Mouse (Mus musculus): Measurements from ENCODE around the gene Pigb. TPM values are rescaled to one million over a fixed set of nuclear protein-coding genes. Genes with fewer than 3 reads are reported as not detected.

The Pigb gene
- polyA plus RNA-seq, 1 experiment: 0.05 TPM

GRCm38 (mm10) chr9:73005106-73005505 lies 35.1 kb downstream of the Pigb start:
- Histone ChIP-seq H3K27me3 (ENCODE audit: control insufficient read depth) (no peaks in the 10 kb centered on the region), H3K4me1 (ENCODE audit: control insufficient read depth) (no peaks in the 10 kb centered on the region), H3K4me3 (replicated peaks) (no peak overlapping the region), H3K9me3 (ENCODE audit: control insufficient read depth, low read length) (no peaks in the 10 kb centered on the region), H3K36me3 (ENCODE audit: control insufficient read depth) (peaks cover 9% of the 10 kb centered on the region)
- no peak for TF ChIP-seq TAL1 (IDR thresholded peaks at IDR 0.05; ENCODE audit: low read length)
- no peak for TF ChIP-seq GATA1 (IDR thresholded peaks at IDR 0.05; ENCODE audit: low read length)

DNA sequence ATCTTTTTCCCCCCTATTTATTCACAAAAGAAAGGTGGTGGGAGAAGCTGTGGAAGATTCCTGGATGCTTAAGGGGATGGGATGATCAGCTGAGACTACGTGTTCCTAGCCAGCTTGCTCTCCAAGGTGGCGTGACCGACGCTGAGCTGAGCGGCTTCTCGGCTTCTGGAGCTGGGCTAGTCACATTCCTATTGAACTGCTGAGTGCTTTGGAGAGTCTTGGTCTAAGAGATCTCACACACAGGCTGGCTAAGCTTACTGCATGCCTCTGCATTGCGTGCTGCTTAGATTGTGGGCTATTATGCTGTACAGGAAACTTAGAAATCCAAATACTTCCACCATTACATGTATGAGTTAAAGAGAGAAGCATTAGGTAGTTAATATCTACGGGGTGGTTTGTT lies 36.1 kb downstream of the Pigb start:
- Histone ChIP-seq H3K4me1 (ENCODE audit: control insufficient read depth) (no peaks in the 10 kb centered on the region), H3K4me3 (replicated peaks) (no peak overlapping the region), H3K27me3 (ENCODE audit: control insufficient read depth) (no peaks in the 10 kb centered on the region), H3K9me3 (ENCODE audit: control insufficient read depth, low read length) (no peaks in the 10 kb centered on the region), H3K36me3 (ENCODE audit: control insufficient read depth) (peaks cover 7% of the 10 kb centered on the region)
- no peak for TF ChIP-seq GATA1 (IDR thresholded peaks at IDR 0.05; ENCODE audit: low read length)
- no peak for TF ChIP-seq TAL1 (IDR thresholded peaks at IDR 0.05; ENCODE audit: low read length)

DNA sequence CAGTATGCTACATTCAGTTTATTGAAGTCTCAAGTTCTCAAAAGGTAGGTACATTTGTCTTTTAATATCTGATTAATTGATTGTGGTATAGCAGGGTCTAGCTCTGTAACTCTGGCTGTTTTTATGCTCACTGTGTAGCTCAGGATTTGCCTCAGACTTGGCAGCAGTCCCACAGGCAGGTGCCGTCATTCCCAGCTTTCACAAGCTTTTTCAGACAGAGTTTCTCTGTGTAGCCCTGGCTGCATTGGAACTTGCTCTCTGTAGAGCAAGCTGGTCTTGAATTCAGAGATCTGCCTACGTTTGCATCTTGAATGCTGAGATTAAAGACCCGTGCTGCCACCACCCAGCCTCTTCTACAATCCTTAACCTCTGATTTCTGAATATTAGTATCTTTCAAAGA lies 38.0 kb downstream of the Pigb start:
- H3K36me3 ChIP-seq (ENCODE audit: control insufficient read depth): peaks cover 7% of the 10 kb centered on the region
- H3K4me1 ChIP-seq (ENCODE audit: control insufficient read depth): no peaks in the 10 kb centered on the region
- H3K27me3 ChIP-seq (ENCODE audit: control insufficient read depth): no peaks in the 10 kb centered on the region
- no peaks in the 10 kb centered on the region for H3K9me3 ChIP-seq (ENCODE audit: control insufficient read depth, low read length)
- H3K4me3 ChIP-seq (replicated peaks): no peak overlapping the region
- TF ChIP-seq GATA1 (IDR thresholded peaks at IDR 0.05; ENCODE audit: low read length): no peak
- TF ChIP-seq TAL1 (IDR thresholded peaks at IDR 0.05; ENCODE audit: low read length): no peak

- Histone ChIP-seq H3K4me1 (ENCODE audit: control insufficient read depth) (no peaks in the 10 kb centered on the region), H3K27me3 (ENCODE audit: control insufficient read depth) (no peaks in the 10 kb centered on the region), H3K4me3 (replicated peaks) (no peak overlapping the region), H3K36me3 (ENCODE audit: control insufficient read depth) (peaks cover 7% of the 10 kb centered on the region), H3K9me3 (ENCODE audit: control insufficient read depth, low read length) (no peaks in the 10 kb centered on the region)
- TF ChIP-seq GATA1 (IDR thresholded peaks at IDR 0.05; ENCODE audit: low read length) (no peak), TAL1 (IDR thresholded peaks at IDR 0.05; ENCODE audit: low read length) (no peak)
Observed at GRCm38 (mm10) chr9:73001314-73002011, 38.7 kb downstream of the Pigb start.

- H3K27me3 ChIP-seq (ENCODE audit: control insufficient read depth): no peaks in the 10 kb centered on the region
- TF ChIP-seq TAL1 (IDR thresholded peaks at IDR 0.05; ENCODE audit: low read length) (no peak), GATA1 (IDR thresholded peaks at IDR 0.05; ENCODE audit: low read length) (no peak)
- no peaks in the 10 kb centered on the region for H3K4me1 ChIP-seq (ENCODE audit: control insufficient read depth)
- H3K9me3 ChIP-seq (ENCODE audit: control insufficient read depth, low read length): no peaks in the 10 kb centered on the region
- H3K36me3 ChIP-seq (ENCODE audit: control insufficient read depth): peaks cover 2% of the 10 kb centered on the region
- H3K4me3 ChIP-seq (replicated peaks): no peak overlapping the region
Observed at GRCm38 (mm10) chr9:73000487-73000886, 39.7 kb downstream of the Pigb start.

DNA sequence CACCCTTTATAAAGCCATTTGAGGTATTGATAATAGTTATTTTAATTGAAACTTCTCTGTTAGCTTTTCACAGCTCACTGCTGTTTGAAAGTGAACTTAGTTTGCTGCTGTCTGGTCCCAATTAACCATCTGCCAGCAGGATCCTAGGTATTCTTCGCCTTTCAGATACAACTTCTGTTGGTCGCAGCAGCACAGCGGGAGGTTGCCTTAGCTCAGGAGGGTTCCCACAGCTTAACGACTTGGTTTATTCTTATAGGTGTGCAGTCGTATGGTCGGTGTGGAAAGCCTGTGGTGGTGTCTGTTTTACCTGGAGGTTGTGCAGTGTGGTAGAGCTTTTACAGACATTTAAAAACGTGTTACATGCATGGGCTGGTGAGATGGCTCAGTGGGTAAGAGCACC lies 43.4 kb downstream of the Pigb start:
- H3K36me3 ChIP-seq (ENCODE audit: control insufficient read depth): no peaks in the 10 kb centered on the region
- no peak overlapping the region for H3K4me3 ChIP-seq (replicated peaks)
- no peaks in the 10 kb centered on the region for H3K27me3 ChIP-seq (ENCODE audit: control insufficient read depth)
- H3K4me1 ChIP-seq (ENCODE audit: control insufficient read depth): no peaks in the 10 kb centered on the region
- TF ChIP-seq TAL1 (IDR thresholded peaks at IDR 0.05; ENCODE audit: low read length): no peak
- TF ChIP-seq GATA1 (IDR thresholded peaks at IDR 0.05; ENCODE audit: low read length): no peak
- no peaks in the 10 kb centered on the region for H3K9me3 ChIP-seq (ENCODE audit: control insufficient read depth, low read length)

DNA sequence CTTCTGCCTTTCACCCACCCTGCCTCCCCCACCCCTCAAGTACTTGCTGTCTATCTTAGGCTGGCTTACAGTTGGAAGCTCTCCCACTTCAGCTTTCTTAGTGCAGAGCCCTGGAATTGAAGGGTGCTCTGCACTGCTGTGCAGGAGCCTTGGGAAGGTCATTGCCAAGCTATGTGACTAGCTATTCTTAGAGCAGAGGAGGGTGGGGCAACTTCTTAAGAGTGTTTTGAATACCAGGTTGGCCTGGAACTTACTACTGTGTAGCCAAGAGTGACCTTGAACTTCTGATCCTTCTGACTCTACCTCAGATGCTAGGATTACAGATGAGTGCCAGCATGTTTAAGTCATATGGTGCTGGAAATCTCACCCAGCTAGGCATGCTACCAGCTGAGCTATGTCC lies 44.0 kb downstream of the Pigb start:
- TF ChIP-seq GATA1 (IDR thresholded peaks at IDR 0.05; ENCODE audit: low read length) (no peak), TAL1 (IDR thresholded peaks at IDR 0.05; ENCODE audit: low read length) (no peak)
- Histone ChIP-seq H3K4me1 (ENCODE audit: control insufficient read depth) (no peaks in the 10 kb centered on the region), H3K9me3 (ENCODE audit: control insufficient read depth, low read length) (no peaks in the 10 kb centered on the region), H3K4me3 (replicated peaks) (no peak overlapping the region), H3K36me3 (ENCODE audit: control insufficient read depth) (no peaks in the 10 kb centered on the region), H3K27me3 (ENCODE audit: control insufficient read depth) (no peaks in the 10 kb centered on the region)

GRCm38 (mm10) chr9:72992576-72992975 lies 47.6 kb downstream of the Pigb start:
- Histone ChIP-seq H3K9me3 (ENCODE audit: control insufficient read depth, low read length) (no peaks in the 10 kb centered on the region), H3K27me3 (ENCODE audit: control insufficient read depth) (no peaks in the 10 kb centered on the region), H3K4me3 (replicated peaks) (no peak overlapping the region), H3K36me3 (ENCODE audit: control insufficient read depth) (no peaks in the 10 kb centered on the region), H3K4me1 (ENCODE audit: control insufficient read depth) (no peaks in the 10 kb centered on the region)
- no peak for TF ChIP-seq GATA1 (IDR thresholded peaks at IDR 0.05; ENCODE audit: low read length)
- no peak for TF ChIP-seq TAL1 (IDR thresholded peaks at IDR 0.05; ENCODE audit: low read length)

DNA sequence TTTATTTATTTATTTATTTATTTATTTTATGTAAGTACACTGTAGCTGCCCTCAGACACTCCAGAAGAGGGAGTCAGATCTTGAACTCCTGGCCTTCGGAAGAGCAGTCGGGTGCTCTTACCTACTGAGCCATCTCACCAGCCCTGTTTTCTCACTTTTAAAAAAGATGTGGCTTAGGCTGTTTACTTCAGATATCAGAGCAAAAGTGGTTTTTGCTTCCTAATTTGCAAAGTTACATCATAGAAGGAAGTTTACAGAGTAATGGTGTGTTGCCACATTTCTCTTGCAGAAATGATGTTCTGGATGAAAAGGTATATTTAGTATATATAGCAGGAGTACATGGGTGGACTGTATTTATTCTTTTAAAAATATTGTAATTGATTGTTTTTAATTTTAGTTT lies 48.8 kb downstream of the Pigb start:
- Histone ChIP-seq H3K4me1 (ENCODE audit: control insufficient read depth) (peaks cover 4% of the 10 kb centered on the region), H3K4me3 (replicated peaks) (no peak overlapping the region)

GRCm38 (mm10) chr9:72988706-72989105 lies 51.5 kb downstream of the Pigb start:
- H3K9me3 ChIP-seq (ENCODE audit: control insufficient read depth, low read length): no peaks in the 10 kb centered on the region
- peaks cover 23% of the 10 kb centered on the region for H3K4me1 ChIP-seq (ENCODE audit: control insufficient read depth)
- H3K4me3 ChIP-seq (replicated peaks): no peak overlapping the region
- no peaks in the 10 kb centered on the region for H3K36me3 ChIP-seq (ENCODE audit: control insufficient read depth)
- TF ChIP-seq TAL1 (IDR thresholded peaks at IDR 0.05; ENCODE audit: low read length): no peak
- no peak for TF ChIP-seq GATA1 (IDR thresholded peaks at IDR 0.05; ENCODE audit: low read length)
- H3K27me3 ChIP-seq (ENCODE audit: control insufficient read depth): no peaks in the 10 kb centered on the region

More for the DNA sequence above, 48.8 kb downstream of the Pigb start:
- Histone ChIP-seq H3K9me3 (ENCODE audit: control insufficient read depth, low read length) (no peaks in the 10 kb centered on the region), H3K27me3 (ENCODE audit: control insufficient read depth) (no peaks in the 10 kb centered on the region), H3K36me3 (ENCODE audit: control insufficient read depth) (no peaks in the 10 kb centered on the region)
- no peak for TF ChIP-seq TAL1 (IDR thresholded peaks at IDR 0.05; ENCODE audit: low read length)
- TF ChIP-seq GATA1 (IDR thresholded peaks at IDR 0.05; ENCODE audit: low read length): no peak

Measured in erythroblast, embryonic 14.5 days (primary cell).